Mouse (Mus musculus): ENCODE measurements at regions not wholly inside any gene's neighbourhood (a gene's known extent, or its start where the extent isn't known, plus 50 kb on each side); places are given as distances from the start of the nearest gene placed in this dataset.

DNA sequence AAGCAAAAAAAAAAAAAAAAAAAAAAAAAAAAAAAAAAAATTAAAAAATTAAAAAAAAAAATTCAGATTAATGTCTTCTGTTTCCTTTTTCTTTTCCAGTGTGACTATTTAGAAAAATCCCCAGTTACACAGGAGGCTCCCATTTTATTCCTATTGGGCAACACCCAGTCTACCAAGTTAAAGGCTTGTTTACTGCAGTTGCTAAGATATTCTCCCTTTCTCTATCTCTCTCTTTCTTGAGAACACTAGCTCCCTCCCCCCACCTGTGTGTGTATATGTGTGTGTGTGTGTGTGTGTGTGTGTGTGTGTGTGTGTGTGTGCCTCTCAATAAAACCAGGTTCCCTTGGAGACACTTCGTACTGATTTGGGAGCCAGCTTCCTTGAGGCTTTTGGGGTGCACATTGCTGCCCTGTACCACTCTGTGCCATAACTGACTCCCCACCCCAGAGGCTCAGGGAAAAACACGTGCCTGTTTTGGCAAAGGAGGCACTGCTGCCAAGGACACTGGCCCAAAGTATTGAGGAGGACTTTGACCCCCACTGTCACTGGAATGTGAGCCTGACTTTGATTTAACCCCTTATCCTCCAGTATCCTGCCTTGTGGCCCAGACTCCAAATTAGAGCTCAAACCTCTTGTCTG, 50.3 kb downstream of the Anapc15-ps start:
- ATAC-seq (replicated peaks; ENCODE audit: poor library complexity, severe bottlenecking), result no peak

DNA sequence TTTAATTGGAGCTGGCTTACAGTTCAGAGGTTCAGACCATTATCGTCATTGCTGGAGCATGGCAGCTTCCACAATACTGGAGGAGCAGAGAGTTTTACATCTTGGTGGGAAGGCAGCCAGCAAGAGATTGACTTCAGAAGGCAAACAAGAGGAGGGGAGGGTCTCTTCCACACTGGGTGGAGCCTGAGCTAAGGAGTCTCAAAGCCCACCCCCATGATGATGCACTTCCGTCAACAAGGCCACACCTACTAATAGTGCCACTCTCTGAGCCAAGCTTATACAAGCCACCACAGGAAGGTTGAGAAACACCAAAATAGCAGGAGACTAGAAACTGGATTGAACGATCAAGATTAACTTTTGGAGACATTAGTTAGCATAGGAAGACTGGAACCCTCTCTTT, 52.5 kb downstream of the Anapc15-ps start:
- no peak; the same call in 1 of the 2 replicates for ATAC-seq (replicated peaks; ENCODE audit: poor library complexity, severe bottlenecking)

- ATAC-seq (replicated peaks; ENCODE audit: poor library complexity, severe bottlenecking), result no peak
These were observed 53.6 kb downstream of the Anapc15-ps start for GRCm38 (mm10) chr10:95619601-95620000.

- ATAC-seq (replicated peaks; ENCODE audit: poor library complexity, severe bottlenecking), result no peak
These were observed 54.6 kb upstream of the Nudt4 start for GRCm38 (mm10) chr10:95618451-95619079.

GRCm38 (mm10) chr10:95616821-95617220, 52.9 kb upstream of the Nudt4 start:
- peak; percentile 35; the same call in 1 of the 2 replicates for ATAC-seq (replicated peaks; ENCODE audit: poor library complexity, severe bottlenecking)

- ATAC-seq (replicated peaks; ENCODE audit: poor library complexity, severe bottlenecking), result no peak
These were observed 52.1 kb upstream of the Nudt4 start for GRCm38 (mm10) chr10:95615849-95616650.

All from granulocyte monocyte progenitor cell, adult 5-6 weeks (primary cell).